Mouse (Mus musculus) stomach, postnatal 0 days (tissue): ENCODE results near the gene Spata16. TPM values are rescaled to one million over a fixed set of nuclear protein-coding genes. Genes with fewer than 3 reads are reported as not detected.

Source experiments
- ATAC-seq: fragments of 200-750 bp; cut with Nextera tagmentation; 2 replicates; pipeline ENCODE4 v1.8.0; 2017; ENCODE audit not compliant: low FRiP score, low TSS enrichment
- DNase-seq: peaks from one replicate; pipeline ENCODE4 v3.0.0-alpha.2; 2016; ENCODE audit warnings: low spot score
- H3K27ac ChIP-seq: fragments of 300-500 bp; sonication (generic); replicated peaks from 2 replicates; pipeline ENCODE4 v1.5.1; 2014; ENCODE audit warnings: mild to moderate bottlenecking, control low read depth
- H3K27me3 ChIP-seq: fragments of 300-500 bp; sonication (generic); 2 replicates; pipeline ENCODE4 v1.6.1; 2014; ENCODE audit warnings: low read length; ENCODE audit not compliant: control insufficient read depth, insufficient read depth
- H3K36me3 ChIP-seq: fragments of 300-500 bp; sonication (generic); 2 replicates; pipeline ENCODE4 v1.6.1; 2014; ENCODE audit warnings: low read length, mixed read lengths; ENCODE audit not compliant: control insufficient read depth, insufficient read depth
- H3K4me1 ChIP-seq: fragments of 300-500 bp; sonication (generic); replicated peaks from 2 replicates; pipeline ENCODE4 v1.6.1; 2014; ENCODE audit warnings: antibody characterized with exemption; ENCODE audit not compliant: control insufficient read depth, insufficient read depth
- H3K4me2 ChIP-seq: fragments of 300-500 bp; sonication (generic); replicated peaks from 2 replicates; pipeline ENCODE4 v1.6.1; 2014; ENCODE audit warnings: low read depth, mild to moderate bottlenecking, control low read depth, moderate library complexity
- H3K4me3 ChIP-seq: fragments of 300-500 bp; sonication (generic); 2 replicates; pipeline ENCODE4 v1.5.1; 2014; ENCODE audit warnings: low read depth, low read length, control low read depth
- H3K9ac ChIP-seq: fragments of 300-500 bp; sonication (generic); 2 replicates; pipeline ENCODE4 v1.6.1; 2014; ENCODE audit warnings: mild to moderate bottlenecking, low read length, control low read depth, mixed read lengths
- H3K9me3 ChIP-seq: fragments of 300-500 bp; sonication (generic); 2 replicates; pipeline ENCODE4 v1.6.1; 2016; ENCODE audit warnings: low read length; ENCODE audit not compliant: control insufficient read depth
- CTCF ChIP-seq: IDR thresholded peaks from 2 replicates; pipeline ENCODE4 v1.5.1; 2016; ENCODE audit warnings: antibody characterized with exemption, low read depth, mild to moderate bottlenecking, moderate library complexity
- EP300 ChIP-seq: optimal IDR thresholded peaks from 2 replicates; pipeline ENCODE3; 2016; ENCODE audit warnings: antibody characterized with exemption
- WGBS: fragments of 180-500 bp; shearing (Covaris S2); extraction: QIAGEN DNeasy Blood & Tissue Kit; methylation state at CpG from one replicate; pipeline ENCODE4 v1.1.7; 2014; 5-methylcytosine and 5-hydroxymethylcytosine counted together
- polyA plus RNA-seq: library from polyadenylated mRNA; unstranded; fragments of >200 nt; fragmentation: Nextera tagmentation; extraction: Ambion mirVana; gene quantifications from 2 replicates; pipeline ENCODE4 v1.2.1, GENCODE M21; 2015

The Spata16 gene
- polyA plus RNA-seq, 1 experiment from 2014 or later = not detected

GRCm38 (mm10) chr3:26972105-26972504, 334.7 kb downstream of the Spata16 start:
- Histone ChIP-seq H3K9ac (no peak overlapping the region), H3K27me3 (no peaks in the 10 kb centered on the region), H3K27ac (no peak overlapping the region), H3K9me3 (no peaks in the 10 kb centered on the region), H3K4me2 (no peak overlapping the region), H3K4me1 (no peaks in the 10 kb centered on the region), H3K36me3 (no peaks in the 10 kb centered on the region), H3K4me3 (no peak overlapping the region)
- 7% methylated on average over 1 of the region's 1 CpGs for WGBS
- ATAC-seq (0 out of 2 replicates have a peak, but pooled peaks have one; percentile 53), DNase-seq (peak; percentile 70)
- TF ChIP-seq EP300 = no peak
- TF ChIP-seq CTCF = no peak

GRCm38 (mm10) chr3:26979603-26980002, 342.2 kb downstream of the Spata16 start:
- no peak overlapping the region for H3K9ac ChIP-seq
- H3K36me3 ChIP-seq = no peaks in the 10 kb centered on the region
- H3K27ac ChIP-seq = no peak overlapping the region
- H3K9me3 ChIP-seq = no peaks in the 10 kb centered on the region
- H3K4me1 ChIP-seq = no peaks in the 10 kb centered on the region
- H3K4me2 ChIP-seq = no peak overlapping the region
- no peak overlapping the region for H3K4me3 ChIP-seq
- no peaks in the 10 kb centered on the region for H3K27me3 ChIP-seq
- no peak for DNase-seq
- WGBS = 64% methylated on average over 2 of the region's 2 CpGs
- no peak for ATAC-seq
- TF ChIP-seq EP300 (no peak), CTCF (no peak)

GRCm38 (mm10) chr3:26980371-26980770, 343.0 kb downstream of the Spata16 start:
- Histone ChIP-seq H3K4me1 (no peaks in the 10 kb centered on the region), H3K9ac (no peak overlapping the region), H3K27me3 (no peaks in the 10 kb centered on the region), H3K27ac (no peak overlapping the region), H3K9me3 (no peaks in the 10 kb centered on the region), H3K4me3 (no peak overlapping the region), H3K36me3 (no peaks in the 10 kb centered on the region), H3K4me2 (no peak overlapping the region)
- 83% methylated on average over 3 of the region's 3 CpGs for WGBS
- ATAC-seq (no peak), DNase-seq (no peak)
- no peak for TF ChIP-seq CTCF
- TF ChIP-seq EP300 = no peak

- Histone ChIP-seq H3K9ac (no peak overlapping the region), H3K9me3 (no peaks in the 10 kb centered on the region), H3K4me2 (no peak overlapping the region), H3K27me3 (no peaks in the 10 kb centered on the region), H3K4me1 (no peaks in the 10 kb centered on the region), H3K36me3 (no peaks in the 10 kb centered on the region), H3K4me3 (no peak overlapping the region), H3K27ac (no peak overlapping the region)
- 72% methylated on average over 6 of the region's 6 CpGs for WGBS
- TF ChIP-seq CTCF = no peak
- no peak for TF ChIP-seq EP300
- ATAC-seq = no peak
- DNase-seq = no peak
Measured at GRCm38 (mm10) chr3:26981979-26982623, 344.7 kb downstream of the Spata16 start.

DNA sequence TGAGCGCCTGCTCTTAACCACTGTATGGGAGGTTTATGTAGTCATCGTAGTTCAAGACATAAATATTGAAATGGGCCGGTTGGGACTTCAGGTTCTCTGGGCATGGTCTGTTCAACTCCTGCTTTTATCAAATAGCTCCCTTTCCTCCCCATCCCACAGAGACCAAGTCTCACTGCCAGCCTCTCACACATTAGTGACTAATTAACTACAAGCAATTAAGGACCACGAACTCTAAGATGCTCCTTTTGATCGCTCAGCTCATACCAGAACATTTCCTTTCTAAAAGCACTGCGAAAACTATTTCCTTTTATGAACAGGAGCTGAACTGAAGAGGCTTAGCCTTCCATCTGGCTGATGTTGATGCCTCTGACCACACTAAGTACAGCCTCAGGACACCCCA, 346.3 kb downstream of the Spata16 start:
- no peak overlapping the region for H3K9ac ChIP-seq
- no peak overlapping the region for H3K4me3 ChIP-seq
- no peak overlapping the region for H3K4me2 ChIP-seq
- no peak for TF ChIP-seq CTCF
- no peak for ATAC-seq
- no peaks in the 10 kb centered on the region for H3K4me1 ChIP-seq
- H3K27ac ChIP-seq = no peak overlapping the region
- H3K9me3 ChIP-seq = no peaks in the 10 kb centered on the region
- no peaks in the 10 kb centered on the region for H3K36me3 ChIP-seq
- DNase-seq = no peak
- no peaks in the 10 kb centered on the region for H3K27me3 ChIP-seq
- 78% methylated on average over 6 of the region's 6 CpGs for WGBS

DNA sequence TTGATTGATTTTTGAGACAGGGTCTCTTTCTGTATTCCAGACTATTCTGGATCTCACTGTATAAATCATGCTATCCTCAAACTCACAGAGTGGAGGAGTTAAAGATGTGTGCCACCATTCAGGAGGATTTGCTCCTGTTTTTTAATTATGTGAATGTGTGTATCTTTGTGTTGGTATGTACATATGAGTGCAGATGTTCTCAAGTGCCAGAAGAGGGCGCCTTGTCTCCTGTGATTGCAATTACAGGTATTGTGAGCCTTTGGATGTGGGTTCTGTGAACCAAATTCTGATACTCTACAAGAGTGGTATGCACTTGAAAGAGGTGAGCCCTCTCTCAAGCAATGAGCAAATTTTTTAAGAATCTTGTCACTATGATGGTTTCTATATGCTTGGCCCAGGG, 369.4 kb downstream of the Spata16 start:
- ATAC-seq = no peak
- Histone ChIP-seq H3K9ac (no peak overlapping the region), H3K27ac (no peak overlapping the region), H3K9me3 (no peaks in the 10 kb centered on the region), H3K4me2 (no peak overlapping the region), H3K4me3 (no peak overlapping the region), H3K4me1 (no peaks in the 10 kb centered on the region), H3K36me3 (no peaks in the 10 kb centered on the region), H3K27me3 (no peaks in the 10 kb centered on the region)
- no peak for DNase-seq
- TF ChIP-seq CTCF = no peak
- no peak for TF ChIP-seq EP300
- 64% methylated on average over 1 of the region's 1 CpGs for WGBS
